Mouse (Mus musculus) cerebellum, adult 9-11 months (tissue): ENCODE measurements at regions not wholly inside any gene's neighbourhood (a gene's known extent, or its start where the extent isn't known, plus 50 kb on each side); places are given as distances from the start of the nearest gene placed in this dataset.

Source experiments
- DNase-seq: peaks from one replicate; pipeline ENCODE4 v3.0.0; 2022

- DNase-seq: no peak
Measured at GRCm38 (mm10) chr3:41217770-41218169, 134.9 kb upstream of the Pgrmc2 start.

DNA sequence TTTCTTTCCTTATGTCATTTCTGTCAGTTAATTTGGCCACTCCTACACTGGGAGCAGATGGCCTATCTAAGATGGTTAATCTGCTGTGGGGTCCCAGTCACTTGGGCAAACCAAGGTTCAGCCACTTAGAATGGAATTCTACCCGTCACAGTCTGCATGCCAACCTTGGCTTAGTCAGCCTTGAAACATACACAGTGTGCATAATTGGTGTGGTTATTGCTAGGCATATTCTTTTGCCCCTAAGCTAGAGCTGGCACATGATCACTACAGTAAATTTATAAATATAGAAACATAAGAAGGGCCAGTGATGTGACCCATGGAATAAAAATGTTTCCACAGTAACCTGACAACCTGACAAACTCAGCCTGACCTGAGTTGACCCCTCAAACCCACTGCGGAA is 130.7 kb upstream of the Pgrmc2 start:
- no peak for DNase-seq

- no peak for DNase-seq
Measured at GRCm38 (mm10) chr3:41210333-41210732, 127.5 kb upstream of the Pgrmc2 start.

DNA sequence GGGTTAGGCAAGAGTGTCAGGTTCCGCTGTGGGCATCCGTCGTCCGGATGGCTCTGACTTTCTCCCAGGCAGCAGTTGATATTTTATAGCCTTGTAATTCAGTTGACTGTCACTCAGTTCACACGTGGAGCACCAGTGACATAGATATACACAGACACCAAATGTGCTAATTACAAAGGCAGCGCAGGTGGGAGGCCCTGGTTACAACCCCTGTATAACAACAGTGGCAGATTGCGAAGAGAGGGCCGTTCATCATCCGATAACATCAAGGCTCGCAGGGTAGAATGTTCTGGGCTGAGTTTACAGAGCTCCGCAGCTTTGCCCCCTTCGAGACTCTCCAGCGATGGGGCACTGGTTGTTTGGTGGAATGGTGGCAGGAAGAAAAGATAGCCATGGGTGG is 120.0 kb upstream of the Pgrmc2 start:
- no peak for DNase-seq

GRCm38 (mm10) chr3:41201782-41202181 is 118.9 kb upstream of the Pgrmc2 start:
- no peak for DNase-seq

- DNase-seq: no peak
Measured at GRCm38 (mm10) chr3:41200026-41200425, 117.2 kb upstream of the Pgrmc2 start.

GRCm38 (mm10) chr3:41198216-41198976 is 115.5 kb upstream of the Pgrmc2 start:
- DNase-seq: peak; percentile 87

DNA sequence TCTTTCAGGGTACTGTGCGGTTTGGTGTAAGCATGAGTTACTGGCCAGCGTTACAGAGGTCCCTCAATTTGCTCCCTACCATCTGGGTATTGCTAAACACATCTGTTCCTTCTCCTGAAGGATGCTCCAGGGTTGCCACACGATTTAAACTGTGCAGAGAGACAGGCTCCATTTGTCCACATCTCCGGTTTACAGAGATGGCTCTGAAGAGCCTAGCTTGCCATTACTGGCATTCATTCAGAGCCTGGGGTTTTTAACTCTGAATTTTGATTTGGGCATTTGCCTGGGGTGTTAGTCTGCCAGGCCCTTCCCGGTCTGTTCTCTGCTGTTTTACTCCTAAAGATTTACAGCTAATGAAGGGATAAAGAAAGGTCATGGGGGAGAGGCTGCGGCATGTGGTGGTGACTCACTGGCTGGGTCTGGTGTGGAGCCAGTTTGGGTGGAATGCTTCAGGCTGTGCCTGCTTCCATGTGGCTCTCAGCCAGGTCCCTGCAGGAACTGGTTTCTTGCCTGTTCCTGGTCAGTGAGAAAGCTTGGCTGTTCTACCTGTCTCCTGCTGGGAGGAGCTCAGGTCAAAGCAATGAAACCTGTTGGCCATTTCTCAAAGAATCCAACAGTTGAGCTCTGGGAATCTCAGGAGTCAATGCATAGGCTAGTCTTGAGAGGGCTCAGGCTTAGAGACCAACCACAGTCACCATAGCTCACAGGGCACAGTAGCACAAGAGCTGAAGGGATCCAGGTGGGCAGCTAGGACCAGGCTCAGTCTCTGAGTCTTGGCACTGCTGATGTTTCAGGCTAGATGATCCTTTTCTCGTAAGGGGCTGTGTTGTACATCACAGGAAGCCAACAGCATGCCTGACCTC is 112.5 kb upstream of the Pgrmc2 start:
- peak; percentile 99 for DNase-seq

- DNase-seq: peak; percentile 40
Measured at GRCm38 (mm10) chr3:41194311-41195112, 111.7 kb upstream of the Pgrmc2 start.

DNA sequence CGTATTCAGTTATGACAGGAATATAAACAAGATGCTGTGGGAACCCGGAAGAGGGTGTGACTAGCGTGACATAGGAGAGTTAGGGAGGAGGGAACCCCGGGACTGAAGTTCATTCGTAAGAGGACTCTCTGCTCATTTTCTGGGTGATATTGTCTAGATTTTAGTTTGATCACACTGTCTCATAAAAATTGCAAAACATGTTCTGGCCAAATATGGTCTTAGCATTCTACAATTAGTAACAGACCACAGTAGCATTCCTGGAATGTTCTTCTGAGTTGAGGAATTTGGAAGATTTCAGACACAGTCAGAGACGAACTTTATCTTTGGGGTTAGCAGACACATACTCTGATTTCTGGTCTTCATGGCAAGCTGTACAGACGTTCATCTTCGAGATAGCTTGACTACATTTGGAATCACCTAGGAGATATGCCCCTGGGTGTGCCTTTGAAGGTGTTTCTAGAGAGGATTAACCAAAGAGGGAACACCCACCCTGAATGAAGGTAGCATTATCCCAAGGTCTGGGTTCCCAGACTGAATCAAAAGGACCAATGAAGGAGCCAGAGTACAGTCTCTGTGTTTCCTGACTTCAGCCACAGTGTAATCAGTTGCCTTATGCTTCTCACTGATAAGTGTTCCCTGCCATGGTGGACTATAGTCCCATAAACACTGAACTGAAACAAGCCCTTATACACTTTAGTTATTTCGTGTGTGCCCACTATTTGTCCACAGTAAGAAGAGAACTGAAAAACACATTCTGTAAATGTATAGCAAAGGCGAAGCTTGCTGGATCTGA is 102.7 kb upstream of the Pgrmc2 start:
- no peak for DNase-seq

GRCm38 (mm10) chr3:41184375-41184774 is 101.5 kb upstream of the Pgrmc2 start:
- DNase-seq: no peak

DNA sequence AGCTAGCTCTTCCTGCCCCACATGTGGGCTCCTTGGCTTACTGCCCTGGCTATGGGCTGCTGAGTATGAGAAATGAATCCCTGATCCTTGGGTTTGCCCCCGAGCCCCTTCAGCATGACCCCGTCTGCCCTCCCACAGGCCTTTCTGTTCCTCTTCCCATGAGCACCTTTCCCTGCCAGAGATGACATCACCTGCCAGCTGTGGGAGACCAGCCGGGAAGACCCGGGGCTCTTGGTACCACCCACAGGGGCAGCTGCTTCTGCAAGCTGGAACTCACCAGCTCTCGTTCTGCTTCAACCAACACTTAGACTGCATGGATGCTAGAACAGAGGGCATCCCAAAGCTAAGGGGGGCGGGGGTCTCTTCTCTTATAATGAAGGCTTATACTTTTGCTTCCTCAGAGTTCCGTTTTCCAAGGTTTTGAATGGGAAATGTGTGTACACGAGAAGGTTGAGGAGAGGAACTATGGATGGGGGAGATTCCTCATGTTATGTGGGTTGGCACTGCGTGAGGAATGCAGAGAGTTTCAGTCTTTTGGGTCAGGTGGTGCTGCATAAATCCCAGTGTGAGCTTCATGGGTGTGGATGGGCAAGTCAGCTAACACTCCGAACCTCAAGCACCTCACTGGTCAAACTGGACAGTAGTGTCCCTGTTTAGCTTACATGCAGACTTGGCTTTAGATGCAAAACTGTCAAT is 100.2 kb upstream of the Pgrmc2 start:
- DNase-seq: peak; percentile 15

DNA sequence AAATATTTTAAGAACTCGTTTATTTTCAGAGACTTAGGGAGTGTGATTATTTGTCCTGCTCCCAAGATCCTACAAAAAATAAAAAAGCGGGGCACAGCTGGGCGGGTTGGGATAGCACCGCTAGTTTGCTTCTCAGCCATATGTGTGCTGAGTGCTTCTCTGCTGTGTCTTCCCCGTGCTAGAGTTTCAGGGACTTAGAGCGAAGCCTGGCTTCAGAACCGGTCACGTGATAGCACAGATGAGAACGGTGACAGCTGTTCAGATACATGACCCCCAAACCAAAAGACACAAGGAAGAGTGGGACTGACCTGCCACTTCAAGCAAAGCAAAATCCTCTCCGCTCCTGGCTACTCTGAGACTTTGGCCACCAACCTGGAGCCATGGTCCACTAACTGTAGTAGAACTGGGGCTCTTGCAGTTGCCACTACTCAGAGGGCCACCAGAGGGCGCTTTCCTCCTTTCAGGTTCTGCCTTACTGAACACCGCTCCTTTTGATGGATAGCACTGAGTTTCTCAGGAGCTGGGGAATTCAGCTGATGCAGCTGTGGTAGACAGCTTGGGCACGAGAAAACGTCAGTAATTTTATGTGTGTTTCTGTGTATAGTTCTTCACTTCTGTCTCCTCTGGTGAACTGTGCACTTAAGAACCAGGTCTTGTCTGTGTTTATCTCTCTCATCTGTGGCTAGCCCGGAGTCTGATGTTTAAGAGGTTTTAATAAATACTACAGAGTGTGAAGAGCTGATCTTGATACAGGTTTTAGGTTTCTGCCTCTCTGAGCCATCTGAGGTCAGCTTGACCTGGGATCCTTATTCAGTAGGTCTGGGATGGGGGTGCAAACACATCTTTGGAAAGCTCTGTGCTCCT is 99.4 kb upstream of the Pgrmc2 start:
- peak; percentile 81 for DNase-seq

- DNase-seq: no peak
Measured at GRCm38 (mm10) chr3:41181438-41181837, 98.6 kb upstream of the Pgrmc2 start.

GRCm38 (mm10) chr3:41180911-41181310 is 98.1 kb upstream of the Pgrmc2 start:
- DNase-seq: no peak

- DNase-seq: no peak
Measured at GRCm38 (mm10) chr3:41179037-41179880, 96.4 kb upstream of the Pgrmc2 start.

- no peak for DNase-seq
Measured at GRCm38 (mm10) chr3:41177124-41177523, 94.3 kb upstream of the Pgrmc2 start.

DNA sequence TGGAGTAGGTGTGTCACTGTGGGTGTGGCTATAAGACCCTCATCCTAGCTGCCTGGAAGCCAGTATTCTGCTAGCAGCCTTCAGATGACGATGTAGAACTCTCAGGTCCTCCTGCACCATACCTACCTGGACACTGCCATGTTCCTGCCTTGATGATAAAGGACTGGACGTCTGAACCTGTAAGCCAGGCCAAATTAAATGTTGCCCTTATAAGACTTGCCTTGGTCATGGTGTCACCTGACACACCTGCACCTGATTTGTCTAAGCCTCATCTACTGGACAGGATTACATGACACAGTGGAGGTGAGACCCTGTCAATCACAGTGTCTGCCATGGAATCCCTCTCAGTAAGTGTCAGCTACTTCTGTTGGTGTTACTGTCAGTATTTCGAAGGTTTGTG is 92.5 kb upstream of the Pgrmc2 start:
- DNase-seq: no peak

DNA sequence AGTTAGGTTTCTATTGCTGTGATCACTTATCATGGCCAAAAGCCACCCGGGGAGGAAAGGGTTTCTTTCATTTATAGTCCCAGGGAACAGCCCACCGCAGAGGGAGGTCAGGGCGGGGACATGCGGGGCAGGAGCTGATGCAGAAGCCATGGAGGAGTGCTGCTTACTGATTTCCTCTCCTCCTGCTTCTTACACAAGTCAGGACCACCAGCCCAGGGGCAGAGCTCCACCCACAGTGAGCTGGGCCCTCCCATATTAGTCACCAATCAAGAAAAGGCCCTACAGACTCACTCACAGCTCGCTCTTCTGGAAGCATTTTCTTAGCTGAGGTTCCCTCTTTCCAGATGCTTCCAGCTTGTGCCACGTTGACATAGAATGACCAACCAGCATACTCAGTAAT is 90.7 kb upstream of the Pgrmc2 start:
- DNase-seq: no peak
